ENCODE assay signal across 9 mouse cellular contexts in the genomic region with DNA sequence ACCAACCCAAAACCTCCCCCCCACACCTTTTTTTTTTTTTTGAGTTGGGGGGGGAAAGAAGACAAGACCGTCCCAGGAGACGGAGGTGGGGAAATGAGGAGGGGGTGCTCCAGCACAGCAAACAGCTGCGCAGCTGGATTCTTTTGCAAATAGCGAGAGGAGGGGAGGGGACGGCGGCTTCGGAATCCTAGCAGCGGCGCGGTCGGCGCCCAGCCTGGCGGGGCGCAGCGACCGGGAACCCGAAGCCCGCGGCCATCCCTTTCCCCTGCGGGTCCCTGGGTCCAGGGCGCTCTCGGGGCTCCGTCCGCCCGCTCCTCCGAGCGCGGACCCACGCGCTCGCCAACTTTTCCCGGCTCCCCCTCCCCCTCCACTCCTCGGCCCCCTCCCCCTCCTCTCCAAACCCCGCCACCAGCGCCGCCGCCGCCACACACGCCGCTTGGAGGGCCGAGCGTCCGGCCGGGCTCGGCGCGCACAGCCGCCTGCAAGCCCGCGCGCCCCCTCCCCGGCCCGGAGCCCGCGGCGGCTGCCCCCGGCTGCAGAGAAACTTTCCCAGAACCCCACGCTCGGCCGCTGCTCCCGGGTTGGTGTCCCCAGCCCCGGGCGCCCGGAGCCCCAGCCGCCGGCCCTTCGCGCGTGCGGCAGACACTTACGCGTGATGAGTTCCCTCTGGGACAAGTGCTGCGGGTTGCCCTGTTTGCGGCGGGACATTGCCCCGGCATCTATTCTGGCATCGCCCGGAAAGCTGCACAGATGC. TPM values are rescaled to one million over a fixed set of nuclear protein-coding genes. Genes with fewer than 3 reads are reported as not detected.
DNase-seq lines count a peak whose midpoint lies in the region; ATAC-seq lines count a peak whose summit lies in the region.
"Had no signal": no experiment of that assay in that cellular context is flagged by ENCODE, and none has a peak within 500 bp of the region (broad histone marks: within the 10 kb centered on the region; RNA-seq: fewer than 3 reads in every experiment).

No protein-coding gene starts in this region.

- WGBS in embryonic facial prominence, embryonic 10.5 days: under 1% methylated on average over 78 of the region's 78 CpGs
- WGBS in hindbrain, embryonic 16.5 days: 0% methylated on average over 72 of the region's 78 CpGs

- peaks cover 63% of the 10 kb centered on the region for H3K27me3 ChIP-seq in embryonic facial prominence, embryonic 10.5 days (replicated peaks; ENCODE audit: low read depth, poor library complexity, severe bottlenecking)
- H3K27me3 ChIP-seq in hindbrain, embryonic 16.5 days (replicated peaks; ENCODE audit: control insufficient read depth, insufficient read depth, low read length): 0 out of 2 replicates have a peak, but pooled peaks cover 4% of the 10 kb centered on the region

- peak overlapping the region; percentile 90 for H3K9ac ChIP-seq in hindbrain, embryonic 16.5 days (ENCODE audit: low read depth, low read length)

- DNase-seq in kidney, postnatal 4 days: peak; percentile 46 to 60
- DNase-seq in kidney, postnatal 25 days: no peak
- DNase-seq in embryonic facial prominence, embryonic 10.5 days (ENCODE audit: low spot score): peak; percentile 81
- DNase-seq in naive thymus-derived CD4-positive, alpha-beta T cell, adult 2 months (ENCODE audit: low read depth): peak; percentile 60
- no peak for DNase-seq in layer of hippocampus, postnatal 36 days
- no peak for DNase-seq in left cerebral cortex, postnatal 36 days (ENCODE audit: low spot score in 2 of 2)

- no peak for ATAC-seq in hindbrain, embryonic 16.5 days
- no peak for ATAC-seq in megakaryocyte progenitor cell, adult 5-6 weeks (replicated peaks; ENCODE audit: poor library complexity)

- peak overlapping the region; percentile 98 for H3K4me2 ChIP-seq in hindbrain, embryonic 16.5 days (ENCODE audit: low read length)

- peak overlapping the region; percentile 95 for H3K4me3 ChIP-seq in embryonic facial prominence, embryonic 10.5 days
- H3K4me3 ChIP-seq in hindbrain, embryonic 16.5 days (ENCODE audit: low read length): peak overlapping the region; percentile 83
- H3K4me3 ChIP-seq: myocyte had no signal

- H3K9me3 ChIP-seq in embryonic facial prominence, embryonic 10.5 days: no peaks in the 10 kb centered on the region
- no peaks in the 10 kb centered on the region for H3K9me3 ChIP-seq in hindbrain, embryonic 16.5 days (ENCODE audit: control insufficient read depth, low read length)

- peak overlapping the region; percentile 99 for H3K27ac ChIP-seq in embryonic facial prominence, embryonic 10.5 days (replicated peaks)
- H3K27ac ChIP-seq in hindbrain, embryonic 16.5 days (ENCODE audit: low read depth, low read length): peak overlapping the region; percentile 90

- H3K4me1 ChIP-seq in embryonic facial prominence, embryonic 10.5 days: peaks cover 75% of the 10 kb centered on the region
- peaks cover 22% of the 10 kb centered on the region for H3K4me1 ChIP-seq in hindbrain, embryonic 16.5 days (ENCODE audit: control insufficient read depth, insufficient read depth, low read depth, low read length)

- intact Hi-C loops in left cerebral cortex, postnatal 36 days (cut with DNase I): loop anchor here (5.0 kb wide), 2 partner anchors 120 to 1700 kb away; no protein-coding TSS in a partner anchor

- H3K36me3 ChIP-seq in embryonic facial prominence, embryonic 10.5 days (replicated peaks): no peaks in the 10 kb centered on the region
- no peaks in the 10 kb centered on the region for H3K36me3 ChIP-seq in hindbrain, embryonic 16.5 days (ENCODE audit: control insufficient read depth, insufficient read depth, low read length)

RNA-seq across cellular contexts. Expression of a gene that starts 0.8 kb away (rescaled TPM):
- polyA plus RNA-seq in embryonic facial prominence, embryonic 10.5 days (2016; fragmentation: Nextera tagmentation; extraction: Ambion mirVana): 7.3 and 10.4 TPM in 2 replicates
- 12.0 and 16.7 TPM in 2 replicates for polyA plus RNA-seq in hindbrain, embryonic 16.5 days (2015; fragmentation: Nextera tagmentation; extraction: Ambion mirVana)
- total RNA-seq in layer of hippocampus, postnatal 36 days (2021): 100 to 1,000 TPM; 134 to 137 TPM
- 10 to 100 TPM; 56.6 to 74.4 TPM for total RNA-seq in left cerebral cortex, postnatal 36 days (2021)
- total RNA-seq in megakaryocyte progenitor cell, adult 5-6 weeks (2015): 0.02 TPM in 1 of 2 replicates, not detected in the other
- 0.24 and 0.33 TPM in 2 replicates for total RNA-seq in megakaryocyte progenitor cell, adult 5-6 weeks (2017)
- polyA plus RNA-seq: myocyte had no signal

Comparison
In these comparisons a context has a peak if more than half of its experiments do, and no peak if none do; other contexts are left out.
1. DNase-seq: peak in kidney, postnatal 4 days (2 of 2), embryonic facial prominence, embryonic 10.5 days (single experiment) and naive thymus-derived CD4-positive, alpha-beta T cell, adult 2 months (single experiment); none in kidney, postnatal 25 days (0 of 2), layer of hippocampus, postnatal 36 days (0 of 2) and left cerebral cortex, postnatal 36 days (0 of 2).
2. RNA of a gene that starts 0.8 kb away (total RNA-seq): 134 to 137 TPM in layer of hippocampus, postnatal 36 days and 56.6 to 74.4 TPM in left cerebral cortex, postnatal 36 days; 0.02 to 0.33 TPM in megakaryocyte progenitor cell, adult 5-6 weeks; every median in the first group is over 10 times any median in the second.